Mouse (Mus musculus) intestine, embryonic 14.5 days (tissue): ENCODE results near the gene Foxn2. TPM values are rescaled to one million over a fixed set of nuclear protein-coding genes. Genes with fewer than 3 reads are reported as not detected.

Experiments
- ATAC-seq: fragments of 200-750 bp; cut with Nextera tagmentation; replicated peaks from 2 replicates; pipeline ENCODE4 v1.8.0; 2017; ENCODE audit warnings: low read depth, moderate number of reproducible peaks, moderate TSS enrichment, moderate library complexity; ENCODE audit not compliant: low FRiP score, low TSS enrichment
- DNase-seq: peaks from one replicate; pipeline ENCODE4 v3.0.0-alpha.2; 2018; ENCODE audit warnings: low spot score
- H3K27ac ChIP-seq: fragments of 300-500 bp; sonication (generic); 2 replicates; pipeline ENCODE4 v1.5.1; 2014; ENCODE audit warnings: low read depth, mild to moderate bottlenecking, control low read depth
- H3K27me3 ChIP-seq: fragments of 300-500 bp; sonication (generic); replicated peaks from 2 replicates; pipeline ENCODE4 v1.6.1; 2014; ENCODE audit warnings: low read length, control low read depth; ENCODE audit not compliant: control insufficient read depth, insufficient read depth
- H3K36me3 ChIP-seq: fragments of 300-500 bp; sonication (generic); 2 replicates; pipeline ENCODE4 v1.6.1; 2014; ENCODE audit warnings: low read length, control low read depth; ENCODE audit not compliant: control insufficient read depth, insufficient read depth
- H3K4me1 ChIP-seq: fragments of 300-500 bp; sonication (generic); replicated peaks from 2 replicates; pipeline ENCODE4 v1.6.1; 2014; ENCODE audit warnings: low read length, control low read depth, mixed read lengths; ENCODE audit not compliant: control insufficient read depth, insufficient read depth
- H3K4me2 ChIP-seq: fragments of 300-500 bp; sonication (generic); 2 replicates; pipeline ENCODE4 v1.6.1; 2014; ENCODE audit warnings: low read length
- H3K4me3 ChIP-seq: fragments of 300-500 bp; sonication (generic); 2 replicates; pipeline ENCODE4 v1.5.1; 2014; ENCODE audit warnings: low read depth, low read length, control low read depth, mixed read lengths
- H3K9ac ChIP-seq: fragments of 300-500 bp; sonication (generic); 2 replicates; pipeline ENCODE4 v1.6.1; 2014; ENCODE audit warnings: mild to moderate bottlenecking, low read length
- H3K9me3 ChIP-seq: fragments of 300-500 bp; sonication (generic); 2 replicates; pipeline ENCODE4 v1.6.1; 2016; ENCODE audit warnings: low read length, control low read depth; ENCODE audit not compliant: control insufficient read depth
- WGBS: fragments of 180-500 bp; shearing (Covaris S2); extraction: QIAGEN DNeasy Blood & Tissue Kit; methylation state at CpG from one replicate; pipeline ENCODE4 v1.1.7; 2014; 5-methylcytosine and 5-hydroxymethylcytosine counted together
- polyA plus RNA-seq: library from polyadenylated mRNA; unstranded; fragments of >200 nt; fragmentation: Nextera tagmentation; extraction: Ambion mirVana; gene quantifications from 2 replicates; pipeline ENCODE4 v1.2.1, GENCODE M21; 2014

Foxn2 gene
- polyA plus RNA-seq = 12.1 and 13.5 TPM in 2 replicates

- peak; percentile 91 for ATAC-seq
- peak within 1 kb of the TSS; percentile 87 for H3K4me3 ChIP-seq
- H3K4me1 ChIP-seq = no peaks in the 10 kb centered on the region
- H3K9me3 ChIP-seq = no peaks in the 10 kb centered on the region
- H3K27ac ChIP-seq = peak within 1 kb of the TSS; percentile 89
- H3K27me3 ChIP-seq = no peaks in the 10 kb centered on the region
- H3K4me2 ChIP-seq = peak within 1 kb of the TSS; percentile 68
- peak within 1 kb of the TSS; percentile 92 for H3K9ac ChIP-seq
- no peaks in the 10 kb centered on the region for H3K36me3 ChIP-seq
- DNase-seq = peak; percentile 96
- WGBS = under 1% methylated on average over 65 of the region's 93 CpGs
These were observed at the start of gene Foxn2 for GRCm38 (mm10) chr17:88440285-88441000. TSS of gene Foxn2 (plus strand) at chr17:88440711.

- no peak overlapping the region for H3K27ac ChIP-seq
- 87% methylated on average over 6 of the region's 6 CpGs for WGBS
- no peak overlapping the region for H3K4me2 ChIP-seq
- ATAC-seq = no peak
- H3K4me3 ChIP-seq = no peak overlapping the region
- H3K9me3 ChIP-seq = no peaks in the 10 kb centered on the region
- H3K9ac ChIP-seq = no peak overlapping the region
- no peaks in the 10 kb centered on the region for H3K36me3 ChIP-seq
- no peaks in the 10 kb centered on the region for H3K4me1 ChIP-seq
- DNase-seq = no peak
- no peaks in the 10 kb centered on the region for H3K27me3 ChIP-seq
These were observed 43.0 kb upstream of the Foxn2 start for GRCm38 (mm10) chr17:88397501-88397900.

DNA sequence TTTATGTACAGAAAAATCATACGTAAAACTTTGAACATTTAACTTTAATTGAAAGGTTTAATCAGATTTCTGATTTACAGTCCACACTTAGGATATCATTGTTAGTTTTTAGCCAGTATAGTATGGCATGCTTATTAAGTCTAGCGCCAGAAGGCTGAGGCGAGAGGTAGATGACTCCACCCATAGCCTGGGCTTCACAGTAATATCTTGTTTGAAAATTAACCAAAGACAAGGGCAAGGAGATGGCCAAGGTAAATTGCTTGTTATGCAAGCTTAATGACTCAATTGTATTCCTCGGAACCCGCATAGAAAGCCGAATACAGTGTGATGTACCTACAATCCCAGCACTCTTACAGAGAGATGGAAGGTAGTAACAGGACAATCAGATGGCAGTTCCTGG lies 42.4 kb upstream of the Foxn2 start:
- no peak overlapping the region for H3K4me2 ChIP-seq
- ATAC-seq = no peak
- WGBS = 83% methylated on average over 6 of the region's 6 CpGs
- no peaks in the 10 kb centered on the region for H3K27me3 ChIP-seq
- no peak overlapping the region for H3K9ac ChIP-seq
- no peak overlapping the region for H3K27ac ChIP-seq
- H3K4me1 ChIP-seq = no peaks in the 10 kb centered on the region
- H3K9me3 ChIP-seq = no peaks in the 10 kb centered on the region
- H3K4me3 ChIP-seq = no peak overlapping the region
- no peak for DNase-seq
- H3K36me3 ChIP-seq = no peaks in the 10 kb centered on the region

DNA sequence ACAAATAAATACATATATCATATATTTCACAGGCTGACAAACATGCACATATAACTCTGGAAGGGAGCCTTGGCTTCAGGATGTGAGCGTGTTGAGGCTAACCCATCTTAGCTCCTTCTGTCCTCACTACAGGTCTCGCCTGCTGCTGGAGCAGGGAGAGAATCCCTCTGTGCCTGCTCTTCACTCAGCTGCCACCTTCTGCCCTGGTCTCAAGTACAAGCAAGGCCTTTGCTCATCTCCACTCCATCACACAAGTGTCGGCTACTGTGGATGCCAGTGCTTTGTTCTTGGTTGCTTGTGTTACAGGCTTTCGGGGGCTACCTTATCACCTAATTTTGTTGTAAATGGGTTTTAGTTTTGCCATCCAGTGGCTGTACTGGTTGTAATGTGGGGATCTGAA lies 41.7 kb upstream of the Foxn2 start:
- no peaks in the 10 kb centered on the region for H3K36me3 ChIP-seq
- no peak overlapping the region for H3K27ac ChIP-seq
- ATAC-seq = no peak
- no peaks in the 10 kb centered on the region for H3K27me3 ChIP-seq
- 84% methylated on average over 4 of the region's 4 CpGs for WGBS
- no peaks in the 10 kb centered on the region for H3K4me1 ChIP-seq
- H3K4me2 ChIP-seq = no peak overlapping the region
- no peak overlapping the region for H3K4me3 ChIP-seq
- DNase-seq = no peak
- H3K9me3 ChIP-seq = no peaks in the 10 kb centered on the region
- no peak overlapping the region for H3K9ac ChIP-seq

DNA sequence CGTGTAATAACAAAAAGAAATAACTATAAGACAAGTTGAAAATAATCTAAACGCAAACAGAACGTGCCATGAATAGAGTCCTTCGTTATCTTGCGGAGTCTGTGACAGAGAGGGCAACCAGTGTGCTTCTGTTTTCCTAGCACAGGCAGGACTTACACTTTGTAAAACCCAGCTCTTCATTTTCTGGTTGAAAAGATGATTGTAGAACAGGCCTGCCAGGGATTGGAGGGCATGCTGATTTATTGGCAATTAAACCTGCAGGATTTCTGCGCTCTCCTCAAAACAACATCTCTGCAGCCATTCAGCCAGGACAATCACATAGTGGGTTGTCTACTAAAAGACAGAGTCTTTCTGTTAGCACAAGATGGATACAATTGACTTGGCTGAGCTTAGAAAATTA lies 40.4 kb upstream of the Foxn2 start:
- no peak for DNase-seq
- Histone ChIP-seq H3K27me3 (no peaks in the 10 kb centered on the region), H3K4me3 (no peak overlapping the region), H3K9ac (no peak overlapping the region), H3K36me3 (no peaks in the 10 kb centered on the region), H3K4me2 (no peak overlapping the region), H3K27ac (no peak overlapping the region), H3K4me1 (no peaks in the 10 kb centered on the region), H3K9me3 (no peaks in the 10 kb centered on the region)
- ATAC-seq = no peak
- WGBS = 50% methylated on average over 6 of the region's 6 CpGs

DNA sequence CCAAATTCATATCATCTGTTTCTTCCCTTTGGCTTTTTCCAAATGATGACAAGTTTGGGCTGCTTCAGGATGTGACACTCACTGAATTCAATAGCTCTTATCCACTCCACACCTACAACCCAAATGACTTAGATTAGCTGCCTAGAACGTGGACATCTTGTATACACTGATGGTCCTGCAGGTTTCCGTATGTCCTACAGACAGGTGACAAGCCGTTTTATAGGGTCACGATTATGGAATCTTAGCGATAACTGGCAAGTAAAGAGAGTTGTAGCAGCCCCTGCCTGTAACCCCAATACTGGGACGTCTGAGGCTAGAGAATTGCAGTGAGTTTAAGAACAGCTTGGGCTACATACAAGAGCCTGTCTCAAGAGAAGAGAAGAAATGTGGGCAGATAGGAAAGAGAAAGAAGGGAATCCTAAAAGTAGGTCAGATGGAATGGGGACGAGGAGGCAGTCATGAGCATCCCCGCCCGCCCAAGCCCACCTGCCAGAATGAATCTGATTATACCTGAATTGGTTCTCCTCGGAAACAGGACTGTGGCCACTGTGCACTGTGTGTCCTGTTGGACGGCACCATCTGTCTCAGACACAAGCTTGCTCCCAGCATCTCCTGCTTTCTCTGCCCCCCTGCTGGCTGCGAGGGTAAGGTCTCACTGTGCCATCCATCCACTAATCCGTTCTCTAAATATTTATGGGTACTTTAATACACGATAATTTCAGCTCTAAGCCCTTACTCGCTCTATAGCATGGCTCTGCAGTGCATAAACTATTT lies 39.6 kb upstream of the Foxn2 start:
- H3K27ac ChIP-seq = no peak overlapping the region
- no peaks in the 10 kb centered on the region for H3K4me1 ChIP-seq
- no peaks in the 10 kb centered on the region for H3K27me3 ChIP-seq
- 62% methylated on average over 15 of the region's 15 CpGs for WGBS
- DNase-seq = no peak
- ATAC-seq = no peak
- H3K4me2 ChIP-seq = no peak overlapping the region
- no peaks in the 10 kb centered on the region for H3K36me3 ChIP-seq
- H3K4me3 ChIP-seq = no peak overlapping the region
- no peak overlapping the region for H3K9ac ChIP-seq
- H3K9me3 ChIP-seq = no peaks in the 10 kb centered on the region

GRCm38 (mm10) chr17:88403269-88403668 lies 37.2 kb upstream of the Foxn2 start:
- no peak overlapping the region for H3K9ac ChIP-seq
- no peak overlapping the region for H3K4me3 ChIP-seq
- no peaks in the 10 kb centered on the region for H3K4me1 ChIP-seq
- no peak overlapping the region for H3K27ac ChIP-seq
- H3K27me3 ChIP-seq = no peaks in the 10 kb centered on the region
- no peaks in the 10 kb centered on the region for H3K9me3 ChIP-seq
- 84% methylated on average over 6 of the region's 6 CpGs for WGBS
- no peaks in the 10 kb centered on the region for H3K36me3 ChIP-seq
- no peak for ATAC-seq
- DNase-seq = no peak
- no peak overlapping the region for H3K4me2 ChIP-seq

GRCm38 (mm10) chr17:88404471-88404870 lies 36.0 kb upstream of the Foxn2 start:
- DNase-seq (no peak), ATAC-seq (no peak)
- H3K9ac ChIP-seq = no peak overlapping the region
- 15% methylated on average over 6 of the region's 6 CpGs for WGBS
- no peak overlapping the region for H3K27ac ChIP-seq
- H3K36me3 ChIP-seq = no peaks in the 10 kb centered on the region
- no peak overlapping the region for H3K4me3 ChIP-seq
- peak overlapping the region; percentile 36; the same call in 1 of the 2 replicates for H3K4me2 ChIP-seq
- H3K27me3 ChIP-seq = no peaks in the 10 kb centered on the region
- H3K9me3 ChIP-seq = no peaks in the 10 kb centered on the region
- H3K4me1 ChIP-seq = no peaks in the 10 kb centered on the region
